22 mouse cellular contexts compared by ENCODE assay signal in genomic region chr8:80732326-80732725, GRCm38 (mm10).
"Had no signal": no experiment of that assay in that cellular context is flagged by ENCODE, and none has a peak within 500 bp of the region (broad histone marks: within the 10 kb centered on the region; RNA-seq: fewer than 3 reads in every experiment).

No protein-coding gene starts in this region.

- H3K27ac ChIP-seq: liver, embryonic 14.5 days; midbrain, embryonic 10.5 days; midbrain, embryonic 12.5 days; neural tube, embryonic 13.5 days; neural tube, embryonic 15.5 days; stomach, embryonic 15.5 days; stomach, postnatal 0 days had no signal

- H3K27me3 ChIP-seq: midbrain, embryonic 12.5 days; neural tube, embryonic 13.5 days; neural tube, embryonic 15.5 days; stomach, embryonic 15.5 days had no signal

- H3K4me3 ChIP-seq: midbrain, embryonic 10.5 days; midbrain, embryonic 12.5 days; myocyte; neural tube, embryonic 13.5 days; neural tube, embryonic 15.5 days; stomach, embryonic 15.5 days had no signal

- DNase-seq: lung, adult 18-20 months; lung, embryonic 14.5 days; lung, postnatal 10 days; lung, postnatal 4 days; midbrain, embryonic 14.5 days; retina, postnatal 1 day; right cerebral cortex, adult 18-20 months; right cerebral cortex, postnatal 25 days; right cerebral cortex, postnatal 4 days; spleen, adult 18-20 months; thymus, adult 2 months; thymus, postnatal 25 days; thymus, postnatal 4 days had no signal

- ATAC-seq: midbrain, embryonic 16.5 days had no signal

- H3K4me1 ChIP-seq: midbrain, embryonic 12.5 days; neural tube, embryonic 15.5 days; stomach, embryonic 15.5 days had no signal

- H3K9me3 ChIP-seq: midbrain, embryonic 10.5 days; midbrain, embryonic 12.5 days; neural tube, embryonic 13.5 days; neural tube, embryonic 15.5 days; stomach, embryonic 15.5 days had no signal
